Mouse (Mus musculus) liver, postnatal 0 days (tissue): ENCODE measurements around the gene Cd160. TPM values are rescaled to one million over a fixed set of nuclear protein-coding genes. Genes with fewer than 3 reads are reported as not detected.

ENCODE experiments used
- ATAC-seq: fragments of 200-750 bp; cut with Nextera tagmentation; 2 replicates; pipeline ENCODE4 v1.8.0; 2017; ENCODE audit warnings: mild to moderate bottlenecking, moderate library complexity
- DNase-seq: peaks from one replicate; pipeline ENCODE4 v3.0.0-alpha.2; 2016
- H3K27ac ChIP-seq: fragments of 300-500 bp; sonication (generic); 2 replicates; pipeline ENCODE4 v1.5.1; 2014; ENCODE audit warnings: antibody characterized with exemption, moderate library complexity, mild to moderate bottlenecking, low read depth
- H3K27me3 ChIP-seq: fragments of 300-500 bp; sonication (generic); 2 replicates; pipeline ENCODE4 v1.6.1; 2014; ENCODE audit warnings: low read length, control low read depth, mixed read lengths; ENCODE audit not compliant: insufficient read depth
- H3K36me3 ChIP-seq: fragments of 300-500 bp; sonication (generic); replicated peaks from 2 replicates; pipeline ENCODE4 v1.6.1; 2014; ENCODE audit warnings: mild to moderate bottlenecking, control low read depth, low read length, moderate library complexity, mixed read lengths; ENCODE audit not compliant: insufficient read depth
- H3K4me1 ChIP-seq: fragments of 300-500 bp; sonication (generic); 2 replicates; pipeline ENCODE4 v1.6.1; 2014; ENCODE audit warnings: antibody characterized with exemption, mild to moderate bottlenecking, control low read depth; ENCODE audit not compliant: insufficient read depth
- H3K4me2 ChIP-seq: fragments of 300-500 bp; sonication (generic); 2 replicates; pipeline ENCODE4 v1.6.1; 2014; ENCODE audit warnings: low read depth, mild to moderate bottlenecking, low read length, moderate library complexity, mixed read lengths
- H3K4me3 ChIP-seq: fragments of 300-500 bp; sonication (generic); 2 replicates; pipeline ENCODE4 v1.5.1; 2014; ENCODE audit warnings: low read depth, low read length
- H3K9ac ChIP-seq: fragments of 300-500 bp; sonication (generic); replicated peaks from 2 replicates; pipeline ENCODE4 v1.6.1; 2014; ENCODE audit warnings: mild to moderate bottlenecking, moderate library complexity
- H3K9me3 ChIP-seq: fragments of 300-500 bp; sonication (generic); 2 replicates; pipeline ENCODE4 v1.6.1; 2016; ENCODE audit warnings: mild to moderate bottlenecking, control low read depth, low read length, mixed read lengths
- CTCF ChIP-seq: sonication (generic); IDR thresholded peaks from 2 replicates; pipeline ENCODE4 v1.5.1; 2016; ENCODE audit warnings: antibody characterized with exemption, low read depth
- EP300 ChIP-seq: IDR thresholded peaks from 2 replicates; pipeline ENCODE4 v1.6.1; 2016; ENCODE audit warnings: antibody characterized with exemption, low read depth, mild to moderate bottlenecking
- WGBS: fragments of 180-500 bp; shearing (Covaris S2); extraction: QIAGEN DNeasy Blood & Tissue Kit; methylation state at CpG from one replicate; pipeline ENCODE4 v1.1.7; 2014; ENCODE audit not compliant: insufficient replicate concordance; 5-methylcytosine and 5-hydroxymethylcytosine counted together
- polyA plus RNA-seq: library from polyadenylated mRNA; unstranded; fragments of >200 nt; fragmentation: Nextera tagmentation; extraction: Ambion mirVana; gene quantifications from 2 replicates; pipeline ENCODE4 v1.2.1, GENCODE M21; 2015

The Cd160 gene
- polyA plus RNA-seq, 1 experiment from 2014 or later: 0.89 TPM

- Histone ChIP-seq H3K9me3 (no peaks in the 10 kb centered on the region), H3K27ac (no peak overlapping the region), H3K36me3 (peaks cover 28% of the 10 kb centered on the region), H3K4me1 (no peaks in the 10 kb centered on the region), H3K9ac (no peak overlapping the region), H3K4me3 (no peak overlapping the region), H3K4me2 (no peak overlapping the region), H3K27me3 (no peaks in the 10 kb centered on the region)
- WGBS: 83% methylated on average over 8 of the region's 8 CpGs
- TF ChIP-seq CTCF (no peak), EP300 (no peak)
- DNase-seq (no peak), ATAC-seq (no peak)
Measured at GRCm38 (mm10) chr3:96868566-96868965, 39.4 kb upstream of the Cd160 start.

GRCm38 (mm10) chr3:96867863-96868262 is 38.7 kb upstream of the Cd160 start:
- Histone ChIP-seq H3K9ac (no peak overlapping the region), H3K4me1 (no peaks in the 10 kb centered on the region), H3K9me3 (no peaks in the 10 kb centered on the region), H3K36me3 (peaks cover 22% of the 10 kb centered on the region), H3K4me2 (no peak overlapping the region), H3K4me3 (no peak overlapping the region), H3K27ac (no peak overlapping the region), H3K27me3 (no peaks in the 10 kb centered on the region)
- no peak for TF ChIP-seq CTCF
- no peak for TF ChIP-seq EP300
- DNase-seq: no peak
- ATAC-seq: no peak
- 86% methylated on average over 3 of the region's 3 CpGs for WGBS

GRCm38 (mm10) chr3:96860498-96860897 is 31.3 kb upstream of the Cd160 start:
- Histone ChIP-seq H3K9ac (no peak overlapping the region), H3K4me1 (no peaks in the 10 kb centered on the region), H3K36me3 (no peaks in the 10 kb centered on the region; the same call in 1 of the 2 replicates), H3K9me3 (no peaks in the 10 kb centered on the region), H3K27me3 (no peaks in the 10 kb centered on the region), H3K4me2 (no peak overlapping the region), H3K27ac (no peak overlapping the region), H3K4me3 (no peak overlapping the region)
- WGBS: 86% methylated on average over 5 of the region's 5 CpGs
- TF ChIP-seq EP300 (no peak), CTCF (no peak)
- DNase-seq (no peak), ATAC-seq (no peak)

GRCm38 (mm10) chr3:96855833-96856232 is 26.7 kb upstream of the Cd160 start:
- Histone ChIP-seq H3K4me1 (no peaks in the 10 kb centered on the region), H3K36me3 (no peaks in the 10 kb centered on the region; the same call in 1 of the 2 replicates), H3K4me3 (no peak overlapping the region), H3K9ac (no peak overlapping the region), H3K9me3 (no peaks in the 10 kb centered on the region), H3K4me2 (no peak overlapping the region), H3K27me3 (no peaks in the 10 kb centered on the region), H3K27ac (no peak overlapping the region)
- ATAC-seq: no peak
- no peak for DNase-seq
- 78% methylated on average over 3 of the region's 3 CpGs for WGBS
- TF ChIP-seq CTCF (no peak), EP300 (no peak)

- no peak overlapping the region for H3K4me2 ChIP-seq
- H3K4me3 ChIP-seq: no peak overlapping the region
- 64% methylated on average over 4 of the region's 4 CpGs for WGBS
- TF ChIP-seq CTCF (no peak), EP300 (no peak)
- H3K9ac ChIP-seq: no peak overlapping the region
- ATAC-seq (no peak), DNase-seq (no peak)
- H3K27ac ChIP-seq: no peak overlapping the region
- no peaks in the 10 kb centered on the region; the same call in 1 of the 2 replicates for H3K36me3 ChIP-seq
- H3K9me3 ChIP-seq: no peaks in the 10 kb centered on the region
- no peaks in the 10 kb centered on the region for H3K4me1 ChIP-seq
- no peaks in the 10 kb centered on the region for H3K27me3 ChIP-seq
Measured at GRCm38 (mm10) chr3:96854376-96854775, 25.2 kb upstream of the Cd160 start.

- no peaks in the 10 kb centered on the region for H3K9me3 ChIP-seq
Measured at GRCm38 (mm10) chr3:96852561-96852960, 23.4 kb upstream of the Cd160 start.

GRCm38 (mm10) chr3:96849168-96849727 is 20.1 kb upstream of the Cd160 start:
- 55% methylated on average over 2 of the region's 2 CpGs for WGBS
- ATAC-seq (peak; percentile 70), DNase-seq (no peak)
- Histone ChIP-seq H3K27me3 (no peaks in the 10 kb centered on the region), H3K9me3 (no peaks in the 10 kb centered on the region), H3K36me3 (no peaks in the 10 kb centered on the region; the same call in 1 of the 2 replicates), H3K4me3 (no peak overlapping the region), H3K27ac (no peak overlapping the region), H3K9ac (no peak overlapping the region), H3K4me1 (peaks cover 18% of the 10 kb centered on the region), H3K4me2 (no peak overlapping the region)
- TF ChIP-seq CTCF: no peak
- no peak for TF ChIP-seq EP300

More at GRCm38 (mm10) chr3:96852561-96852960, 23.4 kb upstream of the Cd160 start:
- Histone ChIP-seq H3K27me3 (no peaks in the 10 kb centered on the region), H3K27ac (no peak overlapping the region), H3K36me3 (no peaks in the 10 kb centered on the region; the same call in 1 of the 2 replicates), H3K4me3 (no peak overlapping the region), H3K9ac (no peak overlapping the region), H3K4me1 (peaks cover 7% of the 10 kb centered on the region), H3K4me2 (no peak overlapping the region)
- ATAC-seq (no peak), DNase-seq (no peak)
- no peak for TF ChIP-seq CTCF
- no peak for TF ChIP-seq EP300
- WGBS: 53% methylated on average over 6 of the region's 6 CpGs
